Mouse (Mus musculus): ENCODE data around the gene Tmem262.
A peak's percentile ranks its signal among the peaks of the same experiment; 100 is the strongest.

Tmem262 gene

DNA sequence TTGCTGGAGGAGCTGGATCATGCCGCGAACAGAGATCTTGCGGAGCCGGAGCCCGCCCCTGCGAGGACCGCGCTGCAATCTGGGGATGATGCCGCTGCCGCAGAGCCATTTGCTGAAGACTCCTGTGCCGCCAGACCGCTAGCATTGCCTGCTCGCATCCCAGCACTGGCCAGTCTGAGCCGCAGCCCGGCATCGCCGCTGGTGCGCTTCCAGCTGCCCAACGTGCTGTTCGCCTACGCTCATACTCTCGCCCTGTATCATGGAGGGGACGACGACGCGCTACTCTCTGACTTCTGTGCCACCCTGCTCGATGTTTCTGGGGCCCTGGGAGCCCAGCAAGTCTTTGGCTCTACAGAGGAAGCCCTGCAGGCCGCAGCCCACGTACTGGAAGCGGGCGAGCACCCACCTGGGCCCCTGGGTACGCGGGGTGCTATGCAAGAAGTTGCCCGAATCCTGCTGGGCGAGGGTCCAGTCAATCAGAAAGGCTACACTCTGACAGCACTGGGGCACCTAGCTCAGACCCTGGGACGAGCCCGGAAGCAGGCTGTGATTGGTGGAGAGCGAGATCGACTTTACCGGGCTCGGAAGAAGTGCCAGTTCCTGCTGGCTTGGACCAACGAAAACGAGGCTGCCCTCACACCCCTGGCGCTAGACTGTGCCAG, 18.1 kb upstream of the Tmem262 start:
- DNase-seq: peak; percentile 36 to 42

- no peak for DNase-seq
Observed at GRCm38 (mm10) chr19:6062418-6062817, 17.4 kb upstream of the Tmem262 start.

- DNase-seq: no peak
Observed at GRCm38 (mm10) chr19:6063081-6063480, 16.8 kb upstream of the Tmem262 start.

DNA sequence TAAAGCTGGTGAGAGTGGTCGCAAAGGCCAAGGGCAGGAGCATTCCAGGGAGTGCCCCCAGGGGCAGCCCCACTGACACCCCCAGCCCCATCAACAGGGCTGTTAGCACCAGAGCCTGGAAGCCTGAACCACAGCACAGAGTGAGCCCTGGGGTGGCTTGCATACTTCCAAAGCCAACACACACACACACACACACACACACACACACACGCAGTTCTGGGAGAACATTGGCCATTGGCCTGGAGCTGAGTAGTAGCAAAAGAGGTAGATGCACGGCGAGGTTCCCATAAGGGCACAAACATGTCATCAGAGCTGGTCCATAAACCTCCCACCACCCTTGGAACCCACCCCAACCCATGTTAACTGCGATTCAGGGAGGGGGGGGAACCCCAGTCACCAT, 13.3 kb upstream of the Tmem262 start:
- DNase-seq: no peak

- DNase-seq: peak; percentile 76 to 84
Observed at GRCm38 (mm10) chr19:6067011-6067723, 12.7 kb upstream of the Tmem262 start.

GRCm38 (mm10) chr19:6067724-6068415, 12.0 kb upstream of the Tmem262 start, which contains the start of gene Tm7sf2:
TSS of gene Tm7sf2 (minus strand) at chr19:6068373.
- DNase-seq: peak; percentile 93 to 95

DNA sequence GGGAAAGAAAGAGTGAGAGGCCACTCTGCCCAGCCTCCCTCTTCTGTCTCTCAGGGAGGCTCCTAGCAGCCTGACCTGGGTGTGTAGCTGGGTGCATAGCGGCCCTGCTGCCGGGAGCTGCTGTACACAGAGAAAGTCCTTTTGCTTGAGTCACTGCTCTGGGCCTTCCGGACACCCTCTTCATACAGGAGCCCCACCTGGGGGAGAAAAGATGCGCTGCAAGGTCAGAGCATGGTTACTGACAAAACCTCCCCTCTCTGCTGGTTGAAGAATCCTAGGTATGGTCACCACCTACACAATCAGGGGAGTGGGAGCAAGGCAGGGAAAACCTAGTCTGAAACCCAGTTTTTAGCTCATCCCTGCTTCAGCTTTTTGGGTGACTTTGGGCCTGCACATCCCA, 10.9 kb upstream of the Tmem262 start:
- DNase-seq: no peak

DNA sequence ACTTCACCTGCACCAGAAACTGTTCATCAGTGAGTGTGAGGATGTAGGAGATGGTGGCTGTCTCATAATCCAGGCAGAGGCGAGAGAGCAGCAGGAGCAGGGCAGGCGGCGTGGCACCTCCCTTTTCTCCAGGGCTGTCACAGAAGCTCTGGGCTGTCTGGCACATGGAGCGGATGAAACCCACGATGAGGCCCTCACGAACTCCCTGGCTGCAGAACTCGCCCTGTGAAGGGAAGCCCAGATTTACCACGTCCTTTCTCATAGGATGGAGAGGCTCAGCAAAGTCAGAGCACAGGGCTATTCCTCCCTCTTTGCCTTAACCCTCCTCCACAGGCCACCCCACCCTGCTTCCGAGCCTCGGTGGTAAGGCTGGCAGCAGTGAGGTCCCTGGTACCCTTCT, 10.0 kb upstream of the Tmem262 start:
- DNase-seq: no peak

DNA sequence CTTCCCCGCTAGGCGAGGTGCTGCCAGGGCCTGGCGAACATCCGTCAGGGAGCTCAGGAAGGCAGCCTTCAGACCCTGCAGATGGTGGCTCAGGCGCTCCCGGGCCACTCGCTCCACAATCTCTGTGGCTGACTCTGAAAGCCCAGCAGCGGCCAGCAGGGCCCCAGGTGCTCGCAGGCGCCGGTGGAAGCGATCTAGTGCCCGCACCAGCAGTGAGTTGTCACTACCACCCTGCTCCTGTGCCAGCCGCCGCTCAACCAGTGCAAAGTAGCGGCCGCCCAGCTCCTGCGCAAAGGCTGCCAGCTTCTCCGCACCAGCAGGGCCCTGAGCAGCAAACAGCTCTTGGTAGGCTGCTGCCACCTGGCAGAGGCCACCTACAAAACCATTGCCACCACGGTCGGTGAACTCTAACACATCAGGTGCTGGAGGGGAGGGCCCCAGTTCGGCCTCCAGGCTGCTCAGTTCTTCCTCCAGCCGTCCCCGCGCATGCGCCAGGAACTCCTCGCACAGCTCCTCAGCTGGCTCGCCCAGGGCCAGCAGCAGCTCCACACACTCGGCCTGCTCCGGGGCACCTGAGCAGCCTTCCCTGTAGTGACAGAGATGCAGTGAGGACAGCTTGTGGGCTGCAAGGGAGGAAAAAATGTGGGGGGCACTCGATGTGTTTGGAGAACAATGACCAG, 9.1 kb upstream of the Tmem262 start:
- DNase-seq: no peak

DNA sequence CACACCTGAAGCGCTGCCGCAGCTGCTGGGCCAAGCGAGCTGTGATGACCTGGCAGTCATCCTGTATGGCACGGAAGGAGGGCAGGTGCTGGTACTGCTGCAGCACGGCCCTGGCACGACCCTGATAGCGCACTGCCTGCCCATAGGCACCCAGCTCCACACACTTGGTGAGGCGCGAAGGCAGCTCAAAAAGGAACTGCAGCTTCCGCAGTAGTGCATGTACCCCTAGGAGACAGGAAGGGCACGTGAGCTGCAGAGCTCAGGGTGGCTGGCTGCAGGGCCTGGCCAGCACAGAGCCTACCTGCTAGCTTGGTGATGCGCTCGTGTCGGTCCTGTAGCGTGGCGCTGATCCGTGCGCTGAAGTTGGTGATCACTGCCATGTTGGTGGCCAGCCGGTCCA, 8.6 kb upstream of the Tmem262 start:
- DNase-seq: no peak

DNA sequence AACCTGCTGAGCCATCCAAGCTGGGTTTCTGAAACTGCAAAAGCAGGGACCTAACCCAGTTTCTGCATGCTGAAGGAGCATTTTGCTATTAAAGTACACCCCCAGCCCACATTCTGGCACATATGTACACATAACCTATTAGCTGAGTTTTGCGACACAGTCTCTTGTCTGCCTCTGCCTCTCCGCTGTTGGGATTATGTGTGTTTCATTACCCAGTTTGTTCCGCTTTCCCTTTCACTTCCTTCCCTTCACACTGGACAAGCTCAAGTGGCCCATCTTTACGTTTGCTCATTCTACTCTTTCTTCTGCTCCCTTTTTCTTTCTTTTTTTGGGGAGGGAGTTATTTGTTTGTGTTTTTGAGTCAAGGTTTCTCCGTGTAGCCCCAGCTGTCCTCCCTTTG, 5.9 kb upstream of the Tmem262 start:
- no peak for DNase-seq

DNA sequence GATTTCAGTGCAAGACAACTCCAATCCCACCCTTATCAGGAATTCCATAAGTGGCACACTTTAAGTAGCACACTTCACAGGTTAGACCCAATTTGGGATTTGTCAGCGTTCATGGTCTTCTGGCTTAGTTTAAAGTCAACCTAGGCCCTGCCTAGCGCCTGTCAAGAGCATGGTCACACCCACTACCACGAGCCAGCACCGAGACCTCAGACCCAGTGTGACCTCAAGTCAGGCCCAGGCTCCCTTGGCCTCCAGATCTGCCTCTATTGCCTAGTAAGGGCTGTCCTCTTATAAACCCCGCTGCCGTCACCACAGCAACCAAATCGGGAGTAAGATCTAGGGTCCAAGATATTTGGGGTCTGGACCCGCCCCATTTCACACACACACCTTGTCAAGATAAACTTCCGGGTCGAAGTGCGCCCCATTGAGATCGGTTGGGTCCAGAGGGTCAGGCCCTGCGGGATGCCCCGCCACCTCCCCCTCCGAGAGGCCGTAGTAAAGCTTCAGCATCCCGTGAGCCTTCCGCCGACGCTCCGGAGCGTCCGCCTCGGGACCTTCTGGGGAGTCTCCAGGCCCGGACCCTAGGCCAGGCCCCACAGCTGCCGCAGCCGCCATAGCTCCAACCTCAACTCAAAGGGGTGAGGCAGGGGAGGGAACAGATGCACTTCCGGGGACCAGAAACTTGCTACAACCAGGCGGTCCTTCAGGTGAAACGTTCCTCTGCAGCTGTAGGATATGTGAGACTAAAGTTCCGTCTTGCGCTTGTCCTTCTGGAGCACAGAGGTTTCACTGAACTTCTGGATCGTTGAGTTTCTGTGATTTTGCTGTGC, 3.1 kb upstream of the Tmem262 start, which contains the start of gene Vps51:
TSS of gene Vps51 (minus strand) at position 668 of the 830 bp plus-strand sequence.
- DNase-seq: peak; percentile 88 to 90

DNA sequence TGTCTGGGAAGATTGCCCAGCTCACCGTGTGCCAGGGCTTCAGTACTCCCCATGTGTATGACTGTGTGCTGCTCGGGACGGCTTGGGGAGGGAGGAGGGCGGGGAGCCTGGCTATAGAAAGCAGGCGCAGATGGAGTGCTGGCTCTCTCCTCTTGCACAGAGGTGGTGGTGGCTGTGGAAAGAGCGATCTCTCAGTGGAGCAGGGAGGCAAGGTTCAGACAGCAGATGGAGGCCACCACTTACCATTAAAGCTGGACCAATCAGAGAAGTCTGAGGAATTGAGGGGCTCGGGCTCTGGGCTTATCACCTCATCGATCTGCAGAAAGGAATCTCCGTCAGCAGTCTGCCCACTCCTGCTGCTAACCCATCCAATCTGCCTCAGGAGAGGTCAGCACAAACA, 2.3 kb downstream of the Tmem262 start, which contains the start of gene Gm28374:
TSS of gene Gm28374 (minus strand) at position 101 of the 400 bp plus-strand sequence.
- no peak for DNase-seq

GRCm38 (mm10) chr19:6084478-6085248, 4.8 kb downstream of the Tmem262 start, which contains the start of the genes Zfpl1 and Cdca5:
TSS of gene Zfpl1 (minus strand) at chr19:6084956.
TSS of gene Cdca5 (plus strand) at chr19:6084983.
- peak; percentile 96 to 97 for DNase-seq

DNA sequence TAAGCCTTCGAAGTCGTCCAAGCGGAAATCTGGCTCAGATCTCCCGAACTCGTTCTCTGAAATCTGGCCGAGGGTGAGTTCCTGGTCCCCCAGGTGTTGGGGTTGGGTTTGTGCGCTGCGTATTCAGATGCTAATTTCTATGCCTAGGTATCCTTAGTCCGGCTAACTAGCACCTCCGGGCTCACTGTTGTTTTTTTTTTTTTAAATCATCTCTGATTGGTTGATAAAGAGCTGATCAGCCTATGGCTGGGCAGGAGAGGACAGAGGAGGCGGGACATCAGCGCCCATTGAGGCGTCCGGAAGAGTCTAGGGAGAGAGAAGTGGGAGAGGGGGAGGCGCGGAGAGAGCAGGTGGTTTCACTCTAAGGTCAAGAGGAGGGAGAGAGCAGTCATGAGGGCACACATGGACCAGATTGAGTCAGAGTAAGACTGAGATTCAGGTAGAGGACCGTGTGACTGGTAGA, 5.6 kb downstream of the Tmem262 start:
- DNase-seq: peak; percentile 47 to 54

DNA sequence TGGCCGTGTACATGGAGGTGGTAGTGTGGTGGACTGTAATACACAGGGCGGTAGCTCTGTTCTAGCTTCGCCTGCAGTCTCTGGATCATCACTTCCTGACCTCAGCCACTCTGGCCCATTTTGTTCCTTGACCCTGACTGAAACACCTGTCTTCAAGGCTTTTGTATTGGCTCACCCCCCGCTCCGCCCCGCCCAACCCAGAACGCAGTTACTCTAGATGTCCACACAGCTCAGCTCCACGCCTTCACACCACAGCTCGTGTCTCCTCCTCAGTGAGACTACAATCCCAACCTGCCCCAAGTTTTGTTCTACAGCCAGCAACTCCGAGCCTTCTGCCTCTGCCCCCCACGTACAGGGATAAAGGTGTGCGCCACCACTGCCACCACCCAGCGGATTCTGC, 9.0 kb downstream of the Tmem262 start:
- no peak for DNase-seq

DNA sequence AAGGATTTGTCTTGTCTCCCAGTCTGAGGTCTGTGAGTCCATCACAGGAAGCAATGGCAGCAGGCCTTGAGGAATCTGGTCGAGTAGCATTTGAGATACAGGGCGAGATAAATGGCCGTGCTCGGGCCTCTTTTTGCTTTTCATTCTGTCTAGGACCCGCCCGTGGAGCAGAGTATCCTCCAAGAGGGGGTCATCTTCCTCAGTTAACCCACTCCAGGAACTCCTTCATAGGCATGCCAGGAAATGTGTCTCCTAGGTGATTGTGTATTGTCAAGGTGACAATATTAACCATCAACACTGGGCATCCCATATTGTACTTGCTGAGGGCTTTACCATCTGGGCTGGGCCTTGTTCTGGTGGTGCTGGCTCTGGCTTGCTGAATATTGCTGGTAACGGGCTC, 14.3 kb downstream of the Tmem262 start, which contains the start of gene AC131692.1:
TSS of gene AC131692.1 (plus strand) at position 301 of the 400 bp plus-strand sequence.
- DNase-seq: no peak

GRCm38 (mm10) chr19:6097847-6098246, 18.0 kb downstream of the Tmem262 start:
- DNase-seq: no peak

- DNase-seq: no peak
Observed at GRCm38 (mm10) chr19:6101186-6101585, 21.4 kb downstream of the Tmem262 start.

- no peak for DNase-seq
Observed at GRCm38 (mm10) chr19:6102169-6102853, 22.5 kb downstream of the Tmem262 start.

All from lung, adult 18-20 months (tissue).